Mouse (Mus musculus): ENCODE data around the gene Grhl1. TPM values are rescaled to one million over a fixed set of nuclear protein-coding genes. Genes with fewer than 3 reads are reported as not detected.

The Grhl1 gene
- total RNA-seq, 2 experiments from 2014 or later, result 0.61 to 0.65 TPM

Other genes starting within 250 kb of the Grhl1 start
- gene Taf1b, start 73.9 kb upstream of the Grhl1 start, total RNA-seq (2021), result 10 to 100 TPM in 1 of 2 experiments, 1 to 10 TPM in 1; 9.8 to 10.4 TPM
- 10 to 100 TPM in 1 of 2 experiments, 1 to 10 TPM in 1; 10.0 to 14.9 TPM for gene Klf11, start 79.0 kb downstream of the Grhl1 start, total RNA-seq (2021)
- 1 to 10 TPM; 3.4 to 8.0 TPM for gene Cys1, start 109.5 kb downstream of the Grhl1 start, total RNA-seq (2021)
- gene Rrm2, start 136.0 kb downstream of the Grhl1 start, total RNA-seq (2021), result 1 to 10 TPM; 3.6 to 4.8 TPM

All from heart, postnatal 25 days (tissue).